Mouse (Mus musculus) cortical plate, adult 2 months (tissue): ENCODE results near the gene BC067074. TPM values are rescaled to one million over a fixed set of nuclear protein-coding genes. Genes with fewer than 3 reads are reported as not detected.

Experiments
- H3K27ac ChIP-seq: fragments of 200-500 bp; 2 replicates; pipeline ENCODE4 v1.5.1; 2012; ENCODE audit warnings: low read length, control low read depth, inconsistent platforms; ENCODE audit not compliant: insufficient read depth
- H3K4me1 ChIP-seq: fragments of 200-500 bp; 2 replicates; pipeline ENCODE4 v1.6.1; 2011; ENCODE audit warnings: low read length; ENCODE audit not compliant: control insufficient read depth, insufficient read depth
- H3K4me3 ChIP-seq: fragments of 200-500 bp; 2 replicates; pipeline ENCODE4 v1.5.1; 2011; ENCODE audit warnings: mild to moderate bottlenecking, low read length, control low read depth; ENCODE audit not compliant: insufficient read depth
- CTCF ChIP-seq: fragments of 200-500 bp; IDR thresholded peaks from 2 replicates; pipeline ENCODE4 v1.5.1; 2011; ENCODE audit warnings: mild to moderate bottlenecking, control low read depth, low read length; ENCODE audit not compliant: insufficient read depth; ENCODE audit errors: extremely low read depth
- POLR2A ChIP-seq: fragments of 200-500 bp; IDR thresholded peaks from 2 replicates; pipeline ENCODE4 v1.6.1; 2011; ENCODE audit warnings: mild to moderate bottlenecking, low read length, control low read depth; ENCODE audit not compliant: insufficient read depth; ENCODE audit errors: extremely low read depth
- polyA plus RNA-seq: library from polyadenylated mRNA; depleted of rRNA; stranded (reverse); fragments of >200 nt; gene quantifications from 2 replicates; pipeline ENCODE4 v1.2.3, GENCODE M21; 2012; rRNA removed

Gene BC067074
- polyA plus RNA-seq, 1 experiment, result 1.1 TPM

DNA sequence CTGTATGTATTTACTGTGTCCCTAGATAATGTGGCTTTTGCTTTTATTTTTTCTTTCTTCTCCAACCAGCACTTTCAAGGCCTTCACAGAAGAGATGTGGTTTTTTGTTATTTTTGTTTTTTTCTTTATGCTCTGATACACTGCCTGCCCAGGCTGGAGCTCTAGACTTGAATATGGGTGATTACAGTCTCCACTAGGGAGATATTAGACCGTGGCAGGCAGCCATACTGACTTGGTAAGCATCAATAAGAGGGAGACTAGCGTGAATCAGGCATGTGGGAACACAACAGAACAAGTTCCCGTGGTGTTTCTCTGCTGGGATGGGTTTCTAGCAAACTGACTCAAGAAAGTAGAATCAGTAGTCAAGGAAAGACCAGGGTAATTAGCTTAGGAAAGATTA is 125.7 kb downstream of the BC067074 start:
- TF ChIP-seq POLR2A (no peak), CTCF (no peak)
- Histone ChIP-seq H3K27ac (no peak overlapping the region), H3K4me3 (no peak overlapping the region), H3K4me1 (no peaks in the 10 kb centered on the region)

DNA sequence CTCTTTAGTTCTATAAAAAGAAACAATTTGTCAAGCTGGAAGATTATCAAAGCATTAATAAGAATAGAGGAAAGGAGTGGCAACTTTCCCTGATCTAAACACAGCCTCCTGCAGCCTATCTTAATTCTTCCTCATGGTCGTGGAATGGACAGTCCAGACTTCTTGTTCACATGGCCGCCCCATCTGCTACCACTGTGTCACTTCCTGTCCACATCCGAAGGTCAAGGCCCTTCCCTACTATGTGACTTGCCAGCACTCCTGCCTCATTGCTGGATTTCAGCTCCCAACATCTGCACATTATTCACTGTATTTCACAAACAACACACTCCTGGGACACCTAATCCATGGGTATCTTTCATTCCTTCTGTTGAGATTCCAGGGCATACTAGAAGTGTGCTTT is 128.5 kb downstream of the BC067074 start:
- TF ChIP-seq CTCF (no peak), POLR2A (no peak)
- Histone ChIP-seq H3K27ac (no peak overlapping the region), H3K4me3 (no peak overlapping the region), H3K4me1 (no peaks in the 10 kb centered on the region)

DNA sequence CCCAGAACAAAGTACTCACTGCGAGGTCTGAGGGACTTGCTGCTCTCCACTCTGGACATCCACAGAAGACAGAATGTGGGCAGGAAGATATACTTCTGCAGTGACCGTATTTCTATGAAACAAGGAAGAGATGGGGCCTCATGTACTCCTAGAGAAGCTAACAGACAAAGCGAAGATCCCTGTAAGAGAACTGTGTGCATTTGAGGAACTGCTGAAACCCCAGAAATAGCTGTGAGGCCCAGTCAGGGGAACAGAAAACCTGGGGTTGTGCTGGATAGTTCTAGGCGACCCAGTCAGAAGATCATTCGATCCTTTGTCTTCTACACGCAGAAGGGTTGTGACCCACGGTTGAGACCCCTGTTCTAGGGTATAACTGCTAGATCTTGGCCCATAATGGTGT is 130.9 kb downstream of the BC067074 start:
- TF ChIP-seq CTCF, result no peak
- TF ChIP-seq POLR2A, result no peak
- H3K27ac ChIP-seq, result peak overlapping the region; percentile 6; the same call in 1 of the 2 replicates
- no peaks in the 10 kb centered on the region for H3K4me1 ChIP-seq

DNA sequence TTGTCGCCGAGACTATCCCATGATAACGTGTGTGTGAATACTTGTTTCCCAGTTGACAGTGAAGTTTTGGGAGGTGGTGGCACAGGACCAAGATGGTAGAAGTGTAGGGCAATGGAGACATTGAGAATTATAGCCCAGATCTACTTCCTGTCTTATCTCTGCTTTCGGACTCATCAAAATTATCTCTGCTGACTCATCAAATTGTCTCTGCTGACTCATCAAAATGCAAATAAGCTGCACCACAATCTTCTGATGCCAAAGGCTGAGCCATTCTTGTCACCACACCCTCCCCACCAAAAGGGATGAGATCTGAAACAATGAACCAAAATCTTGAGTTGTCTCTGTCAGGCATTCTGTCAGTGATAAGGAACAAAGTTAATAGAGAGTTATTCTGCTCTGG is 132.9 kb downstream of the BC067074 start:
- Histone ChIP-seq H3K4me3 (no peak overlapping the region), H3K27ac (no peak overlapping the region), H3K4me1 (no peaks in the 10 kb centered on the region)
- TF ChIP-seq POLR2A (no peak), CTCF (no peak)

More for the DNA sequence above, 130.9 kb downstream of the BC067074 start:
- no peak overlapping the region for H3K4me3 ChIP-seq

Other genes starting within 250 kb of the BC067074 start
- 10.4 and 10.7 TPM in 2 replicates for gene Gpx8, start 246.7 kb upstream of the BC067074 start, polyA plus RNA-seq
- gene Gzma, start 192.2 kb upstream of the BC067074 start, polyA plus RNA-seq, result 0.13 and 0.51 TPM in 2 replicates
- gene Esm1, start 83.5 kb upstream of the BC067074 start, polyA plus RNA-seq, result 0.09 and 0.17 TPM in 2 replicates
- gene Gzmk, start 67.3 kb upstream of the BC067074 start, polyA plus RNA-seq, result 0.17 and 0.19 TPM in 2 replicates